Mouse (Mus musculus): ENCODE data around the gene Gpr15. TPM values are rescaled to one million over a fixed set of nuclear protein-coding genes. Genes with fewer than 3 reads are reported as not detected.
A peak's percentile ranks its signal among the peaks of the same experiment; 100 is the strongest.

The Gpr15 gene
- polyA plus RNA-seq, 1 experiment from 2014 or later, result not detected

GRCm38 (mm10) chr16:58669917-58670630 lies 48.8 kb downstream of the Gpr15 start, which contains the start of gene Cpox:
Cpox (plus strand) TSS chr16:58670292.
- Histone ChIP-seq H3K27me3 (replicated peaks; ENCODE audit: control insufficient read depth, insufficient read depth, low read length) (no peaks in the 10 kb centered on the region), H3K27ac (ENCODE audit: low read depth, low read length) (peak within 1 kb of the TSS; percentile 79), H3K4me3 (ENCODE audit: low read depth, low read length) (peak within 1 kb of the TSS; percentile 84), H3K9me3 (replicated peaks; ENCODE audit: control insufficient read depth, low read length) (no peaks in the 10 kb centered on the region), H3K9ac (ENCODE audit: low read length) (peak within 1 kb of the TSS; percentile 85), H3K36me3 (ENCODE audit: control insufficient read depth, insufficient read depth, low read length) (peaks cover 12% of the 10 kb centered on the region; the same call in 1 of the 2 replicates), H3K4me1 (ENCODE audit: control insufficient read depth, insufficient read depth, low read length) (no peaks in the 10 kb centered on the region), H3K4me2 (ENCODE audit: low read length) (peak within 1 kb of the TSS; percentile 88)
- DNase-seq (ENCODE audit: low spot score), result peak; percentile 90
- ATAC-seq, result peak; percentile 98
- WGBS, result under 1% methylated on average over 51 of the region's 51 CpGs

GRCm38 (mm10) chr16:58669264-58669663 lies 49.6 kb downstream of the Gpr15 start:
- WGBS, result 58% methylated on average over 5 of the region's 5 CpGs
- no peaks in the 10 kb centered on the region for H3K9me3 ChIP-seq (replicated peaks; ENCODE audit: control insufficient read depth, low read length)
- H3K4me3 ChIP-seq (ENCODE audit: low read depth, low read length), result no peak overlapping the region
- H3K4me1 ChIP-seq (ENCODE audit: control insufficient read depth, insufficient read depth, low read length), result no peaks in the 10 kb centered on the region
- ATAC-seq (no peak), DNase-seq (ENCODE audit: low spot score) (no peak)
- H3K36me3 ChIP-seq (ENCODE audit: control insufficient read depth, insufficient read depth, low read length), result peaks cover 6% of the 10 kb centered on the region; the same call in 1 of the 2 replicates
- H3K27ac ChIP-seq (ENCODE audit: low read depth, low read length), result no peak overlapping the region
- 0 out of 2 replicates have a peak overlapping the region, but pooled peaks have one; percentile 88 for H3K4me2 ChIP-seq (ENCODE audit: low read length)
- no peaks in the 10 kb centered on the region for H3K27me3 ChIP-seq (replicated peaks; ENCODE audit: control insufficient read depth, insufficient read depth, low read length)
- H3K9ac ChIP-seq (ENCODE audit: low read length), result no peak overlapping the region

- H3K27me3 ChIP-seq (replicated peaks; ENCODE audit: control insufficient read depth, insufficient read depth, low read length), result no peaks in the 10 kb centered on the region
- H3K4me1 ChIP-seq (ENCODE audit: control insufficient read depth, insufficient read depth, low read length), result no peaks in the 10 kb centered on the region
- H3K4me2 ChIP-seq (ENCODE audit: low read length), result no peak overlapping the region
- H3K36me3 ChIP-seq (ENCODE audit: control insufficient read depth, insufficient read depth, low read length), result no peaks in the 10 kb centered on the region; the same call in 1 of the 2 replicates
- H3K27ac ChIP-seq (ENCODE audit: low read depth, low read length), result no peak overlapping the region
- H3K9me3 ChIP-seq (replicated peaks; ENCODE audit: control insufficient read depth, low read length), result no peaks in the 10 kb centered on the region
- DNase-seq (ENCODE audit: low spot score) (no peak), ATAC-seq (no peak)
- no peak overlapping the region for H3K4me3 ChIP-seq (ENCODE audit: low read depth, low read length)
- H3K9ac ChIP-seq (ENCODE audit: low read length), result no peak overlapping the region
- 84% methylated on average over 3 of the region's 3 CpGs for WGBS
Measured at GRCm38 (mm10) chr16:58668586-58668985, 50.3 kb downstream of the Gpr15 start.

Small RNA genes within 50 kb of the gene (microRNA-seq; reads per million reads assigned to microRNA genes)
- not detected for gene Gm27564

Other genes with a start within 250 kb of the Gpr15 start
- 7.8 and 8.3 TPM in 2 replicates for gene St3gal6, start 194.8 kb downstream of the Gpr15 start, polyA plus RNA-seq (2014; fragmentation: Nextera tagmentation; extraction: Ambion mirVana)
- not detected in 2 replicates for gene Gm813, start 102.1 kb downstream of the Gpr15 start, polyA plus RNA-seq (2014; fragmentation: Nextera tagmentation; extraction: Ambion mirVana)
- not detected in 2 replicates for gene E330017A01Rik, start 80.3 kb downstream of the Gpr15 start, polyA plus RNA-seq (2014; fragmentation: Nextera tagmentation; extraction: Ambion mirVana)
- 8.9 and 9.1 TPM in 2 replicates for gene Cpox, start 48.8 kb downstream of the Gpr15 start, polyA plus RNA-seq (2014; fragmentation: Nextera tagmentation; extraction: Ambion mirVana)
- 134 and 145 TPM in 2 replicates for gene Cldnd1, start 8.8 kb upstream of the Gpr15 start, polyA plus RNA-seq (2014; fragmentation: Nextera tagmentation; extraction: Ambion mirVana)
- gene Olfr172, start 44.1 kb upstream of the Gpr15 start, polyA plus RNA-seq (2014; fragmentation: Nextera tagmentation; extraction: Ambion mirVana), result not detected in 2 replicates
- gene Olfr173, start 81.2 kb upstream of the Gpr15 start, polyA plus RNA-seq (2014; fragmentation: Nextera tagmentation; extraction: Ambion mirVana), result not detected in 2 replicates
- not detected in 2 replicates for gene Olfr175-ps1, start 107.7 kb upstream of the Gpr15 start, polyA plus RNA-seq (2014; fragmentation: Nextera tagmentation; extraction: Ambion mirVana)
- not detected in 2 replicates for gene Olfr177, start 155.7 kb upstream of the Gpr15 start, polyA plus RNA-seq (2014; fragmentation: Nextera tagmentation; extraction: Ambion mirVana)
- gene Olfr178, start 173.0 kb upstream of the Gpr15 start, polyA plus RNA-seq (2014; fragmentation: Nextera tagmentation; extraction: Ambion mirVana), result not detected in 2 replicates
- gene Olfr181, start 209.7 kb upstream of the Gpr15 start, polyA plus RNA-seq (2014; fragmentation: Nextera tagmentation; extraction: Ambion mirVana), result not detected in 2 replicates
- gene Olfr180, start 210.3 kb upstream of the Gpr15 start, polyA plus RNA-seq (2014; fragmentation: Nextera tagmentation; extraction: Ambion mirVana), result not detected in 2 replicates

Data from forebrain, embryonic 14.5 days (tissue).